Mouse (Mus musculus): ENCODE measurements at regions not wholly inside any gene's neighbourhood (a gene's known extent, or its start where the extent isn't known, plus 50 kb on each side); places are given as distances from the start of the nearest gene placed in this dataset.

DNA sequence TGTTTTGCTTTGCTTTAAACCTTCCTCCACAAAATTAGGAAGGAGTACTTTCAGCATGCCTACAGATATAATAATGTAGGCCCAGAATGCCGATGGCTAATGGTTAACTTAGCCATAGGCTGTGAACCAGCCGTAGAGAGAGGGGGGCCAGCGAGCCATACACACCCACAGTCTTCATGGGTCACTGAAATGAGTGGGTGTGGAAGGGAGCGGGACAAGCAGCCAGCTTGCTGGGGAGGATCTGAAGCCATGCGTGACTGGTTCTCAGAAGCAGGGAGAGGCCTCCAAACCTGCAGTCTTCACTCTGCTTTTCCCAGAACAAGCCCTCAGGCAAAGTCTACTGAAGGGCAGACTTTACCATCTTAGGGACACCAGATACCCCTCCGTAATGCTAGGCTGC is 50.8 kb upstream of the Ptpn13 start:
- DNase-seq (no peak), ATAC-seq (no peak)
- Histone ChIP-seq H3K4me2 (ENCODE audit: low read depth) (no peak overlapping the region), H3K27me3 (ENCODE audit: insufficient read depth, low read length) (no peaks in the 10 kb centered on the region), H3K27ac (ENCODE audit: low read depth, low read length) (no peak overlapping the region), H3K4me3 (ENCODE audit: low read depth, low read length) (no peak overlapping the region), H3K9me3 (ENCODE audit: low read length) (no peaks in the 10 kb centered on the region), H3K4me1 (ENCODE audit: insufficient read depth) (no peaks in the 10 kb centered on the region), H3K9ac (no peak overlapping the region), H3K36me3 (ENCODE audit: insufficient read depth) (no peaks in the 10 kb centered on the region)
- WGBS: 94% methylated on average over 6 of the region's 6 CpGs
- no peak for TF ChIP-seq CTCF (IDR thresholded peaks at IDR 0.05; ENCODE audit: low read depth)

DNA sequence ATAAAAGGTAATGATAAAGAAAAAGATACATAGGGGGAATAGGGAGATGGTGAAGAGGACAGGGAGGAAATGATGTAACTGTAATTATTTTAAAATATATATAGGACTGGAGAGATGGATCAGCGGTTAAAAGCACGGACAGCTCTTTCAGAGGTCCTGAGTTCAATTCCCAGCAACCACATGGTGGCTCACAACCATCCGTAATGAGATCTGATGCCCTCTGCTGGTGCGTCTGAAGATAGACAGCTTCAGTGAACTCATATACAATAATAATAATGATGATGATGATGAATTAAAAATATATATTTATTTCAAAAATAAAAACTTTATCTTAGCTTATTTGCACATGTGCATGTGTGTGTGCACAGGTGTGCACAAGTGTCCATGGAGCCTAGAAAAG is 51.9 kb upstream of the Ptpn13 start:
- H3K4me1 ChIP-seq (ENCODE audit: insufficient read depth): no peaks in the 10 kb centered on the region
- no peaks in the 10 kb centered on the region for H3K36me3 ChIP-seq (ENCODE audit: insufficient read depth)
- no peak overlapping the region for H3K4me3 ChIP-seq (ENCODE audit: low read depth, low read length)
- H3K27me3 ChIP-seq (ENCODE audit: insufficient read depth, low read length): no peaks in the 10 kb centered on the region
- no peak overlapping the region for H3K9ac ChIP-seq
- no peak for TF ChIP-seq CTCF (IDR thresholded peaks at IDR 0.05; ENCODE audit: low read depth)
- H3K9me3 ChIP-seq (ENCODE audit: low read length): no peaks in the 10 kb centered on the region
- ATAC-seq (no peak), DNase-seq (no peak)
- no peak overlapping the region for H3K27ac ChIP-seq (ENCODE audit: low read depth, low read length)
- WGBS: 93% methylated on average over 4 of the region's 4 CpGs
- H3K4me2 ChIP-seq (ENCODE audit: low read depth): no peak overlapping the region

DNA sequence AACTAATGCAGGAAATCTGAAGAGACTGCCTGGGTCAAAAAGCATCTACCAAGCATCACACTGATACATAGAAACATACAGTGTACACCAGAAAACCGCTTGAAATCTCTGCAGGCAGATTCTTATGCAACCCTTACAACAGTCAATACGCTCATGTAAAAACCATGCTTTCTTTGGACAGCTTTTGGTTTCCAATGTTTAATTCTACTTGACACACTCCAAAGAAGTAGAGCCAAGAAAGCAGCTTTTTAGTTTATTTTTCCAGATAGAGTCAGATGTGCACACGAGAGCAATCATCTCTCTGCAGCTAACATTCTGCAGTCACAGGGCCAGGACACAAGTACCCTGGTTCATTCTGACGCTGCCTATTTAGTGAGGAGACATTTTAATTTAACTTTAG is 54.5 kb upstream of the Ptpn13 start:
- Histone ChIP-seq H3K4me3 (ENCODE audit: low read depth, low read length) (no peak overlapping the region), H3K36me3 (ENCODE audit: insufficient read depth) (no peaks in the 10 kb centered on the region), H3K27me3 (ENCODE audit: insufficient read depth, low read length) (no peaks in the 10 kb centered on the region), H3K27ac (ENCODE audit: low read depth, low read length) (no peak overlapping the region), H3K4me1 (ENCODE audit: insufficient read depth) (peaks cover under 1% of the 10 kb centered on the region; the same call in 1 of the 2 replicates), H3K9ac (no peak overlapping the region), H3K9me3 (ENCODE audit: low read length) (no peaks in the 10 kb centered on the region), H3K4me2 (ENCODE audit: low read depth) (no peak overlapping the region)
- WGBS: 62% methylated on average over 4 of the region's 4 CpGs
- DNase-seq: peak; percentile 31
- TF ChIP-seq CTCF (IDR thresholded peaks at IDR 0.05; ENCODE audit: low read depth): no peak
- peak; percentile 36; the same call in 1 of the 2 replicates for ATAC-seq

DNA sequence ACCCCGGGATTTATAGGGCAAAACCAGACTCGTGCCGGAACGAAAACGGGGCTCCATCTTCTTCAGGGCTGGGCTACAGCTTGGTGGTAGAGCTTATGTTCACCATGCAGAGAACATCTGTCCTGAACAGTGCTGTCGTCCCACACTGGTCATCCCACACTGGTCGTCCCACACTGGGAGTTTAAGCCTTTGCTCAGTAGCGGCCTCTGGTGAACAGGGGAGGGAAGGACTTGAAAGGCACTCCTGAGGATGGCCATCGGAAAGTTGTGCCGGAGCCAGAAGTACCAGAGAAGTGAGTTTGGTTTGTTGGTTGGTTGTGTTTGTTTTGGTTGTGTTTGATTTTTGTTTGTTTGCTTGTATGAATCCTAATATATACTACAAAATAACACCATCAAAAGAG is 56.0 kb upstream of the Ptpn13 start:
- no peak for DNase-seq
- Histone ChIP-seq H3K4me3 (ENCODE audit: low read depth, low read length) (no peak overlapping the region), H3K9me3 (ENCODE audit: low read length) (no peaks in the 10 kb centered on the region), H3K36me3 (ENCODE audit: insufficient read depth) (no peaks in the 10 kb centered on the region), H3K4me2 (ENCODE audit: low read depth) (no peak overlapping the region), H3K4me1 (ENCODE audit: insufficient read depth) (peaks cover 10% of the 10 kb centered on the region; the same call in 1 of the 2 replicates), H3K27ac (ENCODE audit: low read depth, low read length) (no peak overlapping the region), H3K27me3 (ENCODE audit: insufficient read depth, low read length) (no peaks in the 10 kb centered on the region), H3K9ac (no peak overlapping the region)
- no peak for ATAC-seq
- TF ChIP-seq CTCF (IDR thresholded peaks at IDR 0.05; ENCODE audit: low read depth): peak; percentile 28; the same call in 1 of the 2 replicates
- WGBS: 73% methylated on average over 10 of the region's 10 CpGs

DNA sequence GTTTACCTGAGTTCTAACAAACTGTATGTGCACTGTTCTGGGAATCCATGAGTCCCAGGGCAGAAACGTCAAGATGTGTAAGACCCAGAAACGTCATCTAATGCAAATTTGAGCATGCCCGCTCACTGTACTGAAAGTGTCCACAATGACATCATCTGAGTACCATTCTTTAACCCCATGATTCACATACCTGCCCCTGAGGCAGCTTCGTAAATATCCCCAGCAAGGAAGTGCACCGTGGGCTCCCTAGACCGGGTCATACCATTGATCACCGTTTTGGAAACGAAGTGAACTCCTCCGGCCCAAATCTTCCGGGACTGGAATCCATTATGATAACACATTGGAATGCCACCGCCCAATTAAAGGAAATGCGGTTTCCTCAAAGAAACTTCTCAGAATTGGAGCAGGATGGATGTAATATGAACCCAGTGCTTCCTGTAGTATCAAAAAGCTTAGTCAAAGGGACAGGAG is 57.8 kb upstream of the Ptpn13 start:
- Histone ChIP-seq H3K4me1 (ENCODE audit: insufficient read depth) (peaks cover 10% of the 10 kb centered on the region; the same call in 1 of the 2 replicates), H3K27me3 (ENCODE audit: insufficient read depth, low read length) (no peaks in the 10 kb centered on the region), H3K9ac (no peak overlapping the region), H3K9me3 (ENCODE audit: low read length) (no peaks in the 10 kb centered on the region), H3K4me2 (ENCODE audit: low read depth) (no peak overlapping the region), H3K27ac (ENCODE audit: low read depth, low read length) (no peak overlapping the region), H3K4me3 (ENCODE audit: low read depth, low read length) (no peak overlapping the region), H3K36me3 (ENCODE audit: insufficient read depth) (no peaks in the 10 kb centered on the region)
- TF ChIP-seq CTCF (IDR thresholded peaks at IDR 0.05; ENCODE audit: low read depth): no peak
- DNase-seq (no peak), ATAC-seq (no peak)
- 56% methylated on average over 12 of the region's 12 CpGs for WGBS

DNA sequence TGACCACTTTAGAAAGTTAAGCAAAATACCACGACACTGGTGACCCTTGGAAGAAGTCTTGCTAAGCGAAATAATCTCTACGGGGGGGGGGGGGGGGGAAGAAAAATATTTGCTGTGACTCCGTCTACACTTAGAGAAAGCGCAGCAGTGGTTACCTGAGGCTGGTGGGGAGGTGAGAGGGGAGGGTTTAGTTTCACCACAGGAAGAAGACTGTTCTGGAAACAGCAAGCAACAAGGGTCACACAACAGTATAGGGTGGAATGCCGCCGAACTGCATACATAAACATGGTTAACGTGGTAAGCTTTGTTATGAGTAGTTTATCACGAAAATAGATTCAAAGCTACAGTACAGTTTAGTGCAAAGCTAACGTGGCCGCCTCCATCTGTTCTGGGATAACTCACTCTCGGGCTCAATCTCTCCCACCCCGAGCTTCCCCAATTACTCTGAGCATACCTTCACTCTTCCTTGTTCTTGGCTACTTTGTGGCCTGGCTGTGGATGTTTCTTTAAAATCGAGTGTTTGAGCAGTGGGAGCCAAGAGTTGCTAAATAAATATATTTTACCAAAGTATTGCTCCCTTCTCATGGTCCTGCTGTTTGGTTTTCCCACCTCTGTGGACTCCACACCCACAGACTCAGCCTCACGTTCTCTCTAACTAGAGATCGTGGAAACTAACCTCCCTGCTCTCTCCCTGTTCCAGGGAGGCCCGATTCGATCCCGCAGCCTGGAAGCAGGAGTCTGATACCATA is 59.1 kb upstream of the Ptpn13 start:
- Histone ChIP-seq H3K27me3 (ENCODE audit: insufficient read depth, low read length) (no peaks in the 10 kb centered on the region), H3K9me3 (ENCODE audit: low read length) (no peaks in the 10 kb centered on the region), H3K9ac (no peak overlapping the region), H3K4me2 (ENCODE audit: low read depth) (no peak overlapping the region), H3K36me3 (ENCODE audit: insufficient read depth) (no peaks in the 10 kb centered on the region), H3K27ac (ENCODE audit: low read depth, low read length) (no peak overlapping the region), H3K4me3 (ENCODE audit: low read depth, low read length) (no peak overlapping the region), H3K4me1 (ENCODE audit: insufficient read depth) (peaks cover 10% of the 10 kb centered on the region; the same call in 1 of the 2 replicates)
- DNase-seq (no peak), ATAC-seq (no peak)
- WGBS: 77% methylated on average over 19 of the region's 19 CpGs
- TF ChIP-seq CTCF (IDR thresholded peaks at IDR 0.05; ENCODE audit: low read depth): no peak
